Mouse (Mus musculus) kidney, postnatal 0 days (tissue): ENCODE measurements at regions not wholly inside any gene's neighbourhood (a gene's known extent, or its start where the extent isn't known, plus 50 kb on each side); places are given as distances from the start of the nearest gene placed in this dataset.

ENCODE experiments used
- ATAC-seq: fragments of 200-750 bp; cut with Nextera tagmentation; replicated peaks from 2 replicates; pipeline ENCODE4 v1.8.0; 2017; ENCODE audit warnings: low read depth, moderate number of reproducible peaks, moderate TSS enrichment, moderate library complexity; ENCODE audit not compliant: low FRiP score
- DNase-seq: peaks from one replicate; pipeline ENCODE4 v3.0.0-alpha.2; 2016; ENCODE audit warnings: low spot score
- H3K27ac ChIP-seq: fragments of 300-500 bp; sonication (generic); 2 replicates; pipeline ENCODE4 v1.5.1; 2014; ENCODE audit warnings: mild to moderate bottlenecking
- H3K27me3 ChIP-seq: fragments of 300-500 bp; sonication (generic); 2 replicates; pipeline ENCODE4 v1.6.1; 2014; ENCODE audit warnings: low read length, mixed read lengths; ENCODE audit not compliant: insufficient read depth
- H3K36me3 ChIP-seq: fragments of 300-500 bp; sonication (generic); 2 replicates; pipeline ENCODE4 v1.6.1; 2014; ENCODE audit warnings: low read length, mixed read lengths; ENCODE audit not compliant: insufficient read depth
- H3K4me1 ChIP-seq: fragments of 300-500 bp; sonication (generic); replicated peaks from 2 replicates; pipeline ENCODE4 v1.6.1; 2014; ENCODE audit warnings: antibody characterized with exemption, low read length, mixed read lengths; ENCODE audit not compliant: insufficient read depth
- H3K4me2 ChIP-seq: fragments of 300-500 bp; sonication (generic); 2 replicates; pipeline ENCODE4 v1.6.1; 2014; ENCODE audit warnings: mild to moderate bottlenecking, low read length, moderate library complexity, mixed read lengths
- H3K4me3 ChIP-seq: fragments of 300-500 bp; sonication (generic); replicated peaks from 2 replicates; pipeline ENCODE4 v1.5.1; 2014; ENCODE audit warnings: low read depth, low read length
- H3K9ac ChIP-seq: fragments of 300-500 bp; sonication (generic); 2 replicates; pipeline ENCODE4 v1.6.1; 2014; ENCODE audit warnings: low read depth, low read length
- H3K9me3 ChIP-seq: fragments of 300-500 bp; sonication (generic); replicated peaks from 2 replicates; pipeline ENCODE4 v1.6.1; 2016; ENCODE audit warnings: low read length, inconsistent platforms, mixed read lengths
- CTCF ChIP-seq: IDR thresholded peaks from 2 replicates; pipeline ENCODE4 v1.5.1; 2016; ENCODE audit warnings: antibody characterized with exemption, low read depth, mild to moderate bottlenecking, moderate library complexity
- WGBS: fragments of 180-500 bp; shearing (Covaris S2); extraction: QIAGEN DNeasy Blood & Tissue Kit; methylation state at CpG from one replicate; pipeline ENCODE4 v1.1.7; 2014; 5-methylcytosine and 5-hydroxymethylcytosine counted together

- no peak for TF ChIP-seq CTCF
- H3K27ac ChIP-seq: no peak overlapping the region
- no peaks in the 10 kb centered on the region for H3K9me3 ChIP-seq
- no peak overlapping the region for H3K4me2 ChIP-seq
- WGBS: 20% methylated on average over 2 of the region's 2 CpGs
- no peaks in the 10 kb centered on the region for H3K27me3 ChIP-seq
- DNase-seq (no peak), ATAC-seq (no peak)
- H3K9ac ChIP-seq: no peak overlapping the region
- no peaks in the 10 kb centered on the region for H3K36me3 ChIP-seq
- H3K4me1 ChIP-seq: no peaks in the 10 kb centered on the region
- no peak overlapping the region for H3K4me3 ChIP-seq
These were observed 169.1 kb downstream of the En1 start for GRCm38 (mm10) chr1:120771269-120771668.

DNA sequence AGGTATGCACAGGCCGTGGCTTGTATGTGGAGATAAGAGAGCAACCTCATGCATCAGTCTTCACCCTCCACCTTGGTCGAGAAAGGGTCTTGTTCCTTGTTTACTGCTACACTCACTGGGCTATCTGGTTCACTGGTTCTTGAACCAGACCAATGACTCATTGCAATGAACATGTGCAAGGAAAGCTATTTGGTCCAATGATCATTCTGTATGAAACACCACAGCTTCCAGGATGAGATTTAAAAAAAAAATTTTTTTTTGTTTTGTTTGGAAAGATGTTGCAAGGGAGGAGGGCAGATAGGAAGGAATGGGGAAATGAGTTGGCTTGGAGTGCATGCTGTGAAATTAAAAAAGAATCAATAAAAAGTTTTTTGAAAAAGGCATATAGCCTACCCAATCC is 174.7 kb downstream of the En1 start:
- Histone ChIP-seq H3K4me3 (no peak overlapping the region), H3K4me1 (no peaks in the 10 kb centered on the region), H3K9me3 (no peaks in the 10 kb centered on the region), H3K9ac (no peak overlapping the region), H3K4me2 (no peak overlapping the region), H3K27ac (no peak overlapping the region), H3K27me3 (no peaks in the 10 kb centered on the region), H3K36me3 (no peaks in the 10 kb centered on the region)
- WGBS: 55% methylated on average over 2 of the region's 2 CpGs
- DNase-seq (no peak), ATAC-seq (no peak)
- no peak for TF ChIP-seq CTCF

DNA sequence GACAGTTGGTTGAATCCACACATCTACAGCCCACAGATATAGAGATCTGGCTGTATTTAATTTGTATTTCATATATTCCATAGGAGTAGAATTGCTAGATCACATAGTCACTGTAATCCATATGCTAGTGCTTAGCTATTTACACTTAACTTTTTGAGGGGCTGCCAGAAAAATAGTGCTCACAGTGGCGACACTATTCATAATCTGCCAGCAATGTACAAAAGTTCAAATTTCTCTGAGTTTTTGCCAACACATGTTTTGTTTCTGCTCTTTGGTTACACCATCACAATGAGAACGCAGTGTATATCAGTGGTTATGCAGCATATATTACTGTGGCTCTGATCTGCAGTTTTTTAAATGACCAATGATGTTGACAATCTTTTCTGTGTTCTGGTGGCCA is 175.2 kb downstream of the En1 start:
- no peak overlapping the region for H3K27ac ChIP-seq
- no peaks in the 10 kb centered on the region for H3K9me3 ChIP-seq
- H3K27me3 ChIP-seq: no peaks in the 10 kb centered on the region
- H3K36me3 ChIP-seq: no peaks in the 10 kb centered on the region
- no peaks in the 10 kb centered on the region for H3K4me1 ChIP-seq
- H3K4me2 ChIP-seq: no peak overlapping the region
- DNase-seq (no peak), ATAC-seq (no peak)
- H3K4me3 ChIP-seq: no peak overlapping the region
- TF ChIP-seq CTCF: no peak
- H3K9ac ChIP-seq: no peak overlapping the region
- WGBS: 73% methylated on average over 2 of the region's 2 CpGs

DNA sequence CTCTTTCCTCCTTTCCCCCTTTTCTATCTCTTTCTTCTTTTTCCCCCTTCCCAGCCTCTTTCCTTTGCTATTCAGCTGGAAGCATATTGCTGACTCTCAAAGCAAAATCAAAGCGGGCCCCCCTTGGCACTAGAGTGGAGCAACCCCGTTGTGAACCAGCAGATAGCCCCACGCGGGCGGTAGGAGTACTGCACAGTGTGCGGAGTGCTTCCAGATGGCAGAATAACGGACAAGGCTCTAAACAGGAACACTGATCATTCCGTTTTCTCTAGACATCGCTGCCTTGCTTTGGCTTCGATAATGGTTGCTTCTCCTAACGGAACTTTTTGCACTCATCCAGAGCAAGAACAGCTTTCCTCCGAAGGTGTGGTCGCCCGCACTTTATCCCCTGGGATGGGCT is 193.0 kb downstream of the En1 start:
- Histone ChIP-seq H3K9ac (no peak overlapping the region), H3K9me3 (no peaks in the 10 kb centered on the region), H3K36me3 (no peaks in the 10 kb centered on the region), H3K4me1 (no peaks in the 10 kb centered on the region), H3K4me2 (no peak overlapping the region), H3K27me3 (no peaks in the 10 kb centered on the region), H3K27ac (no peak overlapping the region), H3K4me3 (no peak overlapping the region)
- WGBS: 75% methylated on average over 14 of the region's 14 CpGs
- ATAC-seq (no peak), DNase-seq (no peak)
- no peak for TF ChIP-seq CTCF

DNA sequence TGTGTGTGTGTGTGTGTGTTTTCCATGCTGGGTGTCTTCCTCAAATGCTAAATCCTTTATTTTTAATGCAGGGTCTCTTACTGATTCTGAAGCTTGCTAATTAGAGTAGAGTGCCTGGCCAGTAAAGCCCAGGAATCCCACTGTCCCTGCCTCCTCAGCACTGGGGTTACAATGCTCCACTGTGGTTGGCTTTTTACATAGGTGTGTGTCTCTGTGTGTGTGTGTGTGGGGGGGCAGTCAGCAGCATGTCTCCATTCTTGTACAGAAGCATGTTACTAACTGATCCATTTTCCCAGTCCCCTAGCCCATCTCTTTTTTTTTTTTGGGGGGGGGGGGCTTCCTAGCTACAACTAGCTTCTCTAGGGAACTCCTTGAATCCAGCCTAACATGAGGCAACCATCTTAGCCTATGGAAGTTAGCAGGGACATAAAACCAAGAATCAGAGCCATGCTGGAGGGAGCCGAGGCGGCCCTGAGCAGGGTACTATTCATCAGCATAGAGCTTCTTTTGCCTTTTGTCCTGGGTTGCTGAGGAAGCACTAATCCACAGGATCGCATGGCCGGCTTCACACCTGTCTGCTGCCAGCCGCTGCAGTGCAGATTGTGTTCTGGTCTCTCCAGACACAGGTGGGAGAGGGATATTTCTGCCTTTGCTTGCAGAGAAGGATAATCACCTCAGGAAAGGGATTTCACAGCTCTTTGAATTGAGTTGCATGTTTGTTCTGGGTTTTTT is 199.2 kb downstream of the En1 start:
- WGBS: 38% methylated on average over 5 of the region's 5 CpGs
- H3K27me3 ChIP-seq: no peaks in the 10 kb centered on the region
- no peak for DNase-seq

GRCm38 (mm10) chr1:120801980-120802364 is 199.8 kb downstream of the En1 start:
- Histone ChIP-seq H3K27ac (no peak overlapping the region), H3K4me2 (no peak overlapping the region), H3K9me3 (no peaks in the 10 kb centered on the region), H3K4me1 (no peaks in the 10 kb centered on the region), H3K4me3 (no peak overlapping the region), H3K36me3 (no peaks in the 10 kb centered on the region), H3K27me3 (no peaks in the 10 kb centered on the region), H3K9ac (no peak overlapping the region)
- no peak for DNase-seq
- 74% methylated on average over 8 of the region's 8 CpGs for WGBS
- ATAC-seq: no peak
- TF ChIP-seq CTCF: no peak

More for the DNA sequence above, 199.2 kb downstream of the En1 start:
- H3K4me1 ChIP-seq: no peaks in the 10 kb centered on the region
- no peak overlapping the region for H3K4me2 ChIP-seq
- no peak overlapping the region for H3K27ac ChIP-seq
- TF ChIP-seq CTCF: no peak
- no peaks in the 10 kb centered on the region for H3K36me3 ChIP-seq
- H3K9me3 ChIP-seq: no peaks in the 10 kb centered on the region
- no peak overlapping the region for H3K4me3 ChIP-seq
- ATAC-seq: no peak
- no peak overlapping the region for H3K9ac ChIP-seq

DNA sequence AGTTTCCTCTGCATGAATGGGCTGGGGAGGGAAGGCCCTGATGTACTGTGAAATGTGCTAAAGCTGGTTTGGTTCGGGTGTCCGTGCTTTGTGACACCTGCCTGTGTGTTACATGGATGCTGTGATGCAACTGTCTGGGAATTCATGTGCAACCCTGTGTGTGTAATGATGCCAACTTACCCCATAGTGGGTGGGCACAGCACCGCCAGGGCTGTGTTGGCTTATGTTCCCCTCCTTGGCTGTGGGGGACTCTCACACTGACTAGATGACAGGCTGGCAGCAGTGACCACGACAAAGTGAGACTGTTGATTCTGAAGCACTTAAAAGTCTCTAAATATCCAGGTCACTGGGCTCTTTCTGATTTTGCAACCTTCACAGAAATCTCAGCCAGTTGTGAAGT is 212.2 kb downstream of the En1 start:
- DNase-seq (no peak), ATAC-seq (no peak)
- 65% methylated on average over 4 of the region's 4 CpGs for WGBS
- no peaks in the 10 kb centered on the region for H3K27me3 ChIP-seq
- H3K9me3 ChIP-seq: no peaks in the 10 kb centered on the region
- no peak for TF ChIP-seq CTCF
- no peaks in the 10 kb centered on the region for H3K4me1 ChIP-seq
- no peak overlapping the region for H3K4me2 ChIP-seq
- no peak overlapping the region for H3K27ac ChIP-seq
- no peak overlapping the region for H3K9ac ChIP-seq
- H3K4me3 ChIP-seq: no peak overlapping the region
- no peaks in the 10 kb centered on the region for H3K36me3 ChIP-seq
